Mouse (Mus musculus) kidney, embryonic 14.5 days (tissue): Measurements from ENCODE around the gene Frmd7. TPM values are rescaled to one million over a fixed set of nuclear protein-coding genes. Genes with fewer than 3 reads are reported as not detected.

Experiments used
- polyA plus RNA-seq: library from polyadenylated mRNA; unstranded; fragments of >200 nt; fragmentation: Nextera tagmentation; extraction: Ambion mirVana; gene quantifications from 2 replicates; pipeline ENCODE4 v1.2.1, GENCODE M21; 2014

Gene Frmd7
- polyA plus RNA-seq, 1 experiment from 2014 or later = not detected

Other genes starting within 250 kb of the Frmd7 start
- 4.2 and 5.3 TPM in 2 replicates for gene Stk26, start 101.7 kb downstream of the Frmd7 start, polyA plus RNA-seq
- gene Rap2c, start 75.3 kb upstream of the Frmd7 start, polyA plus RNA-seq = 19.5 and 21.6 TPM in 2 replicates